Mouse (Mus musculus): ENCODE measurements at regions not wholly inside any gene's neighbourhood (a gene's known extent, or its start where the extent isn't known, plus 50 kb on each side); places are given as distances from the start of the nearest gene placed in this dataset.

DNA sequence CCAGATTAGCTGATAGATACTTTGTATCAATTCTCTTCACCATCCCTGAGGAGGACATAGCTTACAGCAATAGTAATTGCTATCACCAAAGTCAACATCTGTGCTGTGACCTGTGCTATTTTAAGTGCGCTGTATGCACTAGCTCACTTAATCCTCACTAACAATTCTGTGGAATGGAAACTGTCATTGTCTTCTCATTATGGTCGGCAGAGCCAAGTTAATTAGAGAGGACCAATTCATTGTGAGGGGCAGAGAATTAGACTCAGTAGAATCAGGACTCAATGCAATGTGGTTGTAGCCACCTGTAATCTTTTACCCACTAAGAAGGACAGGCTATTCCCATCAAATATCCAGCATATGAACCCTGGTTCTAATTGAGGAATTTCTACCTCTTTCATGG lies 145.3 kb downstream of the Arrdc4 start:
- no peak for TF ChIP-seq CTCF (IDR thresholded peaks at IDR 0.05; ENCODE audit: insufficient read depth, low read length)
- TF ChIP-seq POLR2A (IDR thresholded peaks at IDR 0.05; ENCODE audit: borderline replicate concordance, extremely low read depth, low read depth, low read length): no peak
